Mouse (Mus musculus) forebrain, embryonic 14.5 days (tissue): ENCODE measurements around the gene Nit2. TPM values are rescaled to one million over a fixed set of nuclear protein-coding genes. Genes with fewer than 3 reads are reported as not detected.

Experiments used
- ATAC-seq: fragments of 200-750 bp; cut with Nextera tagmentation; 2 replicates; pipeline ENCODE4 v1.8.0; 2017; ENCODE audit warnings: mild to moderate bottlenecking, moderate library complexity
- DNase-seq: peaks from one replicate; pipeline ENCODE4 v3.0.0-alpha.2; 2015; ENCODE audit warnings: low spot score
- H3K27ac ChIP-seq: fragments of 300-500 bp; sonication (generic); 2 replicates; pipeline ENCODE4 v1.5.1; 2014; ENCODE audit warnings: low read depth, mild to moderate bottlenecking, control low read depth, low read length, moderate library complexity
- H3K27me3 ChIP-seq: fragments of 300-500 bp; sonication (generic); replicated peaks from 2 replicates; pipeline ENCODE4 v1.6.1; 2014; ENCODE audit warnings: low read length, control low read depth, mixed read lengths; ENCODE audit not compliant: control insufficient read depth, insufficient read depth
- H3K36me3 ChIP-seq: fragments of 300-500 bp; sonication (generic); 2 replicates; pipeline ENCODE4 v1.6.1; 2014; ENCODE audit warnings: low read length, control low read depth; ENCODE audit not compliant: control insufficient read depth, insufficient read depth
- H3K4me1 ChIP-seq: fragments of 300-500 bp; sonication (generic); 2 replicates; pipeline ENCODE4 v1.6.1; 2014; ENCODE audit warnings: antibody characterized with exemption, low read length, control low read depth; ENCODE audit not compliant: control insufficient read depth, insufficient read depth
- H3K4me2 ChIP-seq: fragments of 300-500 bp; sonication (generic); 2 replicates; pipeline ENCODE4 v1.6.1; 2014; ENCODE audit warnings: mild to moderate bottlenecking, control low read depth, low read length
- H3K4me3 ChIP-seq: fragments of 300-500 bp; sonication (generic); 2 replicates; pipeline ENCODE4 v1.5.1; 2014; ENCODE audit warnings: low read depth, low read length, control low read depth
- H3K9ac ChIP-seq: fragments of 300-500 bp; sonication (generic); 2 replicates; pipeline ENCODE4 v1.6.1; 2014; ENCODE audit warnings: mild to moderate bottlenecking, low read length, control low read depth, moderate library complexity
- H3K9me3 ChIP-seq: fragments of 300-500 bp; sonication (generic); replicated peaks from 2 replicates; pipeline ENCODE4 v1.6.1; 2016; ENCODE audit warnings: low read length, control low read depth, mixed read lengths; ENCODE audit not compliant: control insufficient read depth
- WGBS: fragments of 180-500 bp; shearing (Covaris S2); extraction: QIAGEN DNeasy Blood & Tissue Kit; methylation state at CpG from one replicate; pipeline ENCODE4 v1.1.7; 2014; 5-methylcytosine and 5-hydroxymethylcytosine counted together
- polyA plus RNA-seq: library from polyadenylated mRNA; unstranded; fragments of >200 nt; fragmentation: Nextera tagmentation; extraction: Ambion mirVana; gene quantifications from 2 replicates; pipeline ENCODE4 v1.2.1, GENCODE M21; 2014

Nit2 gene
- polyA plus RNA-seq, 1 experiment from 2014 or later: 43.8 TPM

GRCm38 (mm10) chr16:57157076-57157475 lies 10.1 kb downstream of the Nit2 start:
- Histone ChIP-seq H3K9ac (no peak overlapping the region), H3K36me3 (peaks cover 80% of the 10 kb centered on the region), H3K4me2 (no peak overlapping the region), H3K4me3 (no peak overlapping the region), H3K27ac (no peak overlapping the region), H3K9me3 (no peaks in the 10 kb centered on the region), H3K27me3 (no peaks in the 10 kb centered on the region), H3K4me1 (no peaks in the 10 kb centered on the region)
- WGBS: 90% methylated on average over 4 of the region's 4 CpGs
- no peak for ATAC-seq
- DNase-seq: no peak

- H3K27ac ChIP-seq: no peak overlapping the region
- no peak for DNase-seq
- no peaks in the 10 kb centered on the region for H3K27me3 ChIP-seq
- H3K9me3 ChIP-seq: no peaks in the 10 kb centered on the region
- H3K4me3 ChIP-seq: no peak overlapping the region
- H3K4me1 ChIP-seq: no peaks in the 10 kb centered on the region
- H3K36me3 ChIP-seq: peaks cover 81% of the 10 kb centered on the region
- no peak overlapping the region for H3K4me2 ChIP-seq
- ATAC-seq: no peak
- H3K9ac ChIP-seq: no peak overlapping the region
Observed at GRCm38 (mm10) chr16:57155899-57156298, 11.2 kb downstream of the Nit2 start.

- H3K4me1 ChIP-seq: no peaks in the 10 kb centered on the region
- no peak for DNase-seq
- no peaks in the 10 kb centered on the region for H3K27me3 ChIP-seq
- no peak overlapping the region for H3K27ac ChIP-seq
- no peak overlapping the region for H3K4me2 ChIP-seq
- peaks cover 72% of the 10 kb centered on the region for H3K36me3 ChIP-seq
- 94% methylated on average over 4 of the region's 4 CpGs for WGBS
- H3K4me3 ChIP-seq: no peak overlapping the region
- ATAC-seq: no peak
- H3K9ac ChIP-seq: no peak overlapping the region
- no peaks in the 10 kb centered on the region for H3K9me3 ChIP-seq
Observed at GRCm38 (mm10) chr16:57151437-57151836, 15.7 kb downstream of the Nit2 start.

- H3K4me2 ChIP-seq: no peak overlapping the region
- no peak overlapping the region for H3K27ac ChIP-seq
- H3K9ac ChIP-seq: no peak overlapping the region
- peaks cover 58% of the 10 kb centered on the region for H3K36me3 ChIP-seq
- H3K27me3 ChIP-seq: no peaks in the 10 kb centered on the region
- 95% methylated on average over 5 of the region's 5 CpGs for WGBS
- ATAC-seq (no peak), DNase-seq (no peak)
- no peaks in the 10 kb centered on the region for H3K4me1 ChIP-seq
- H3K4me3 ChIP-seq: no peak overlapping the region
- no peaks in the 10 kb centered on the region for H3K9me3 ChIP-seq
Observed at GRCm38 (mm10) chr16:57144741-57145140, 22.4 kb downstream of the Nit2 start.

- Histone ChIP-seq H3K9ac (no peak overlapping the region), H3K27me3 (no peaks in the 10 kb centered on the region), H3K27ac (no peak overlapping the region), H3K9me3 (no peaks in the 10 kb centered on the region), H3K4me2 (no peak overlapping the region), H3K4me3 (no peak overlapping the region), H3K36me3 (peaks cover 35% of the 10 kb centered on the region), H3K4me1 (peaks cover 3% of the 10 kb centered on the region; the same call in 1 of the 2 replicates)
- WGBS: 96% methylated on average over 6 of the region's 6 CpGs
- DNase-seq (no peak), ATAC-seq (no peak)
Observed at GRCm38 (mm10) chr16:57133611-57134010, 33.5 kb downstream of the Nit2 start.

GRCm38 (mm10) chr16:57132326-57132725 lies 34.8 kb downstream of the Nit2 start:
- ATAC-seq: no peak
- H3K9me3 ChIP-seq: no peaks in the 10 kb centered on the region

GRCm38 (mm10) chr16:57131544-57131943 lies 35.6 kb downstream of the Nit2 start:
- WGBS: 57% methylated on average over 4 of the region's 4 CpGs
- peaks cover 3% of the 10 kb centered on the region; the same call in 1 of the 2 replicates for H3K4me1 ChIP-seq
- no peak overlapping the region for H3K27ac ChIP-seq
- no peak overlapping the region for H3K9ac ChIP-seq
- no peaks in the 10 kb centered on the region for H3K9me3 ChIP-seq
- ATAC-seq (no peak), DNase-seq (no peak)
- peaks cover 21% of the 10 kb centered on the region for H3K36me3 ChIP-seq
- H3K4me2 ChIP-seq: no peak overlapping the region
- H3K27me3 ChIP-seq: no peaks in the 10 kb centered on the region
- no peak overlapping the region for H3K4me3 ChIP-seq

More at GRCm38 (mm10) chr16:57132326-57132725, 34.8 kb downstream of the Nit2 start:
- no peak overlapping the region for H3K4me3 ChIP-seq
- peaks cover 3% of the 10 kb centered on the region; the same call in 1 of the 2 replicates for H3K4me1 ChIP-seq
- H3K4me2 ChIP-seq: no peak overlapping the region
- WGBS: 83% methylated on average over 1 of the region's 1 CpGs
- H3K27me3 ChIP-seq: no peaks in the 10 kb centered on the region
- H3K27ac ChIP-seq: no peak overlapping the region
- no peak for DNase-seq
- H3K9ac ChIP-seq: no peak overlapping the region
- H3K36me3 ChIP-seq: peaks cover 29% of the 10 kb centered on the region

GRCm38 (mm10) chr16:57130752-57131400 lies 36.3 kb downstream of the Nit2 start:
- Histone ChIP-seq H3K9me3 (no peaks in the 10 kb centered on the region), H3K27me3 (no peaks in the 10 kb centered on the region), H3K4me3 (no peak overlapping the region), H3K4me2 (no peak overlapping the region), H3K9ac (no peak overlapping the region), H3K36me3 (peaks cover 16% of the 10 kb centered on the region), H3K27ac (no peak overlapping the region), H3K4me1 (peaks cover 3% of the 10 kb centered on the region; the same call in 1 of the 2 replicates)
- no peak for DNase-seq
- ATAC-seq: no peak
- 86% methylated on average over 3 of the region's 3 CpGs for WGBS

- ATAC-seq: no peak
- 91% methylated on average over 2 of the region's 2 CpGs for WGBS
- no peak overlapping the region for H3K4me3 ChIP-seq
Observed at GRCm38 (mm10) chr16:57127825-57128224, 39.3 kb downstream of the Nit2 start.

More at GRCm38 (mm10) chr16:57127825-57128224, 39.3 kb downstream of the Nit2 start:
- no peak overlapping the region for H3K27ac ChIP-seq
- no peak for DNase-seq
- no peaks in the 10 kb centered on the region for H3K9me3 ChIP-seq
- H3K4me2 ChIP-seq: no peak overlapping the region
- H3K36me3 ChIP-seq: no peaks in the 10 kb centered on the region
- H3K27me3 ChIP-seq: no peaks in the 10 kb centered on the region
- peaks cover 14% of the 10 kb centered on the region for H3K4me1 ChIP-seq
- H3K9ac ChIP-seq: no peak overlapping the region
